Mouse (Mus musculus) CH12.LX (cell line): ENCODE data around the gene Gm4869. TPM values are rescaled to one million over a fixed set of nuclear protein-coding genes. Genes with fewer than 3 reads are reported as not detected.

ENCODE experiments used
- DNase-seq: peaks from one replicate; pipeline ENCODE4 v3.0.0-alpha.2; 2013; ENCODE audit errors: extremely low read depth
- H3K27ac ChIP-seq: 2 replicates; pipeline ENCODE4 v1.5.1; 2012; ENCODE audit warnings: low read depth, mild to moderate bottlenecking, control low read depth, moderate library complexity; ENCODE audit not compliant: insufficient read depth
- H3K27me3 ChIP-seq: replicated peaks from 2 replicates; pipeline ENCODE3; 2012; ENCODE audit warnings: inconsistent platforms
- H3K36me3 ChIP-seq, 2 experiments: replicated peaks in 1 of 2; 2 replicates each; pipeline versions ENCODE3 to v1.6.1; 2012; ENCODE audit warnings: inconsistent platforms in 1 of 2, low read length in 1 of 2, mild to moderate bottlenecking in 1 of 2, mixed read lengths in 1 of 2, moderate library complexity in 1 of 2; ENCODE audit not compliant: control insufficient read depth in 1 of 2, insufficient read depth in 1 of 2
- H3K4me1 ChIP-seq, 2 experiments: 2 replicates each; pipeline ENCODE4 v1.6.1; 2012; ENCODE audit warnings: inconsistent platforms in 1 of 2, moderate library complexity in 1 of 2; ENCODE audit not compliant: insufficient read depth in 2 of 2, control insufficient read depth in 1 of 2
- H3K4me2 ChIP-seq: 2 replicates; pipeline ENCODE4 v1.6.1; 2012; ENCODE audit warnings: low read depth, mild to moderate bottlenecking, control low read depth; ENCODE audit not compliant: poor library complexity, insufficient read depth, severe bottlenecking
- H3K4me3 ChIP-seq, 3 experiments: fragments of 150-350 bp in 1 of 3; sonication (generic) in 1 of 3; replicated peaks in 1 of 3; 2 replicates each; pipeline versions ENCODE3 to v1.5.1; 2011 to 2012; ENCODE audit warnings: low read depth in 2 of 3, low read length in 2 of 3, mild to moderate bottlenecking in 2 of 3, moderate library complexity in 2 of 3, control low read depth in 1 of 3, improper control_type of control experiment in 1 of 3, inconsistent platforms in 1 of 3, mixed read lengths in 1 of 3; ENCODE audit not compliant: poor library complexity in 1 of 3
- H3K79me2 ChIP-seq: replicated peaks from 2 replicates; pipeline ENCODE4 v1.6.1; 2012; ENCODE audit warnings: mild to moderate bottlenecking, moderate library complexity; ENCODE audit not compliant: control insufficient read depth, poor library complexity, insufficient read depth, severe bottlenecking; ENCODE audit errors: extremely low read depth
- H3K9ac ChIP-seq: 2 replicates; pipeline ENCODE4 v1.6.1; 2012; ENCODE audit warnings: low read depth, mild to moderate bottlenecking, control low read depth, moderate library complexity; ENCODE audit not compliant: insufficient read depth
- H3K9me3 ChIP-seq: replicated peaks from 2 replicates; pipeline ENCODE3; 2012; ENCODE audit warnings: low read length, inconsistent platforms, mixed read lengths
- BHLHE40 ChIP-seq: IDR thresholded peaks from 2 replicates; pipeline ENCODE4 v1.6.1; 2011; ENCODE audit warnings: mild to moderate bottlenecking, low read depth, low read length, improper control_type of control experiment
- CHD2 ChIP-seq: IDR thresholded peaks from 2 replicates; pipeline ENCODE4 v1.6.1; 2011; ENCODE audit warnings: low read length, improper control_type of control experiment
- CTCF ChIP-seq, 2 experiments: IDR thresholded peaks in 1 of 2; conservative IDR thresholded peaks in 1 of 2; 2 replicates each; pipeline ENCODE4 v1.5.1; 2011 to 2012; ENCODE audit warnings: low read depth in 2 of 2, low read length in 2 of 2, improper control_type of control experiment in 1 of 2, inconsistent platforms in 1 of 2, mild to moderate bottlenecking in 1 of 2, moderate library complexity in 1 of 2
- E2F4 ChIP-seq: IDR thresholded peaks from 2 replicates; pipeline ENCODE4 v1.6.1; 2011; ENCODE audit warnings: low read depth, low read length, improper control_type of control experiment; ENCODE audit not compliant: insufficient replicate concordance
- ELF1 ChIP-seq: IDR thresholded peaks from 2 replicates; pipeline ENCODE4 v1.6.1; 2014; ENCODE audit warnings: low read depth, mild to moderate bottlenecking, inconsistent platforms, low read length, improper control_type of control experiment
- EP300 ChIP-seq: IDR thresholded peaks from 2 replicates; pipeline ENCODE4 v1.6.1; 2011; ENCODE audit warnings: low read length, improper control_type of control experiment
- JUN ChIP-seq: IDR thresholded peaks from 2 replicates; pipeline ENCODE4 v1.6.1; 2011; ENCODE audit warnings: low read depth, mild to moderate bottlenecking, low read length, improper control_type of control experiment, moderate library complexity; ENCODE audit not compliant: insufficient read depth
- JUND ChIP-seq: conservative IDR thresholded peaks from 2 replicates; pipeline ENCODE4 v1.6.1; 2011; ENCODE audit warnings: low read depth, low read length, improper control_type of control experiment
- KAT2A ChIP-seq: IDR thresholded peaks from 2 replicates; pipeline ENCODE4 v1.6.1; 2012; ENCODE audit warnings: low read length, improper control_type of control experiment, inconsistent platforms; ENCODE audit not compliant: insufficient replicate concordance
- MAX ChIP-seq: IDR thresholded peaks from 2 replicates; pipeline ENCODE4 v1.6.1; 2011; ENCODE audit warnings: low read length, improper control_type of control experiment
- MAZ ChIP-seq: IDR thresholded peaks from 2 replicates; pipeline ENCODE4 v1.6.1; 2012; ENCODE audit warnings: low read depth, mild to moderate bottlenecking, inconsistent platforms, low read length, improper control_type of control experiment, moderate library complexity
- MYC ChIP-seq: IDR thresholded peaks from 2 replicates; pipeline ENCODE4 v1.6.1; 2011; ENCODE audit warnings: low read depth, mild to moderate bottlenecking, improper control_type of control experiment, low read length
- NELFE ChIP-seq: IDR thresholded peaks from 2 replicates; pipeline ENCODE4 v1.6.1; 2011; ENCODE audit warnings: low read depth, low read length, improper control_type of control experiment
- NRF1 ChIP-seq: IDR thresholded peaks from 2 replicates; pipeline ENCODE4 v1.6.1; 2014; ENCODE audit warnings: low read depth, mild to moderate bottlenecking, inconsistent platforms, low read length, improper control_type of control experiment, moderate library complexity
- PAX5 ChIP-seq: IDR thresholded peaks from 2 replicates; pipeline ENCODE4 v1.6.1; 2012; ENCODE audit warnings: low read length, inconsistent platforms, mixed read lengths
- POLR2AphosphoS2 ChIP-seq: IDR thresholded peaks from 2 replicates; pipeline ENCODE4 v1.6.1; 2011; ENCODE audit warnings: low read depth, low read length, improper control_type of control experiment
- RAD21 ChIP-seq: IDR thresholded peaks from 2 replicates; pipeline ENCODE4 v1.6.1; 2011; ENCODE audit warnings: low read depth, mild to moderate bottlenecking, low read length, improper control_type of control experiment, moderate library complexity
- RCOR1 ChIP-seq: conservative IDR thresholded peaks from 2 replicates; pipeline ENCODE4 v1.6.1; 2012; ENCODE audit warnings: low read depth, mild to moderate bottlenecking, inconsistent platforms, low read length, improper control_type of control experiment
- SIN3A ChIP-seq: IDR thresholded peaks from 2 replicates; pipeline ENCODE4 v1.6.1; 2012; ENCODE audit warnings: low read length, improper control_type of control experiment, inconsistent platforms
- SMC3 ChIP-seq: IDR thresholded peaks from 2 replicates; pipeline ENCODE4 v1.6.1; 2011; ENCODE audit warnings: low read depth, low read length, improper control_type of control experiment
- TBP ChIP-seq: conservative IDR thresholded peaks from 2 replicates; pipeline ENCODE4 v1.6.1; 2011; ENCODE audit warnings: low read depth, low read length, improper control_type of control experiment
- TCF12 ChIP-seq: IDR thresholded peaks from 2 replicates; pipeline ENCODE4 v1.6.1; 2014; ENCODE audit warnings: low read depth, mild to moderate bottlenecking, inconsistent platforms, low read length, improper control_type of control experiment
- UBTF ChIP-seq: IDR thresholded peaks from 2 replicates; pipeline ENCODE4 v1.6.1; 2012; ENCODE audit warnings: low read depth, mild to moderate bottlenecking, inconsistent platforms, low read length, improper control_type of control experiment, moderate library complexity
- USF1 ChIP-seq: IDR thresholded peaks from 2 replicates; pipeline ENCODE4 v1.6.1; 2014; ENCODE audit warnings: low read depth, mild to moderate bottlenecking, inconsistent platforms, low read length, improper control_type of control experiment
- ZC3H11A ChIP-seq: IDR thresholded peaks from 2 replicates; pipeline ENCODE4 v1.6.1; 2012; ENCODE audit warnings: low read depth, mild to moderate bottlenecking, inconsistent platforms, low read length, improper control_type of control experiment
- dilution Hi-C: fragments of 300-500 bp; cut with MboI; formaldehyde crosslinking; loops from 2 replicates; pipeline ENCODE4 v1.14.3; 2020; ENCODE audit warnings: low sequenced_read_pairs; ENCODE audit not compliant: extremely low pct_unique_long_range_greater_than_20kb, extremely low pct_ligation_motif_present
- in situ Hi-C: fragments of 300-500 bp; cut with MboI; formaldehyde crosslinking; loops from 3 replicates; pipeline ENCODE4 v1.14.3; 2019; ENCODE audit warnings: low sequenced_read_pairs, low pct_ligation_motif_present, low pct_unique_long_range_greater_than_20kb, mixed read lengths
- polyA plus RNA-seq: library from polyadenylated mRNA; unstranded; fragments of >175 nt; gene quantifications from 2 replicates; pipeline ENCODE4 v1.2.1, GENCODE M21; 2012; ENCODE audit warnings: low read depth; ENCODE audit not compliant: insufficient read length
- total RNA-seq, 2 experiments: library from RNA; depleted of rRNA; stranded (reverse); fragments of 300-350 nt in 1 of 2; fragments of >200 nt in 1 of 2; gene quantifications; 2 replicates each; pipeline ENCODE4 v1.2.3; 2012 to 2014

Gene Gm4869
- total and polyA plus RNA-seq, 3 experiments: not detected

- Histone ChIP-seq H3K4me3 (no peak overlapping the region), H3K9ac (no peak overlapping the region), H3K79me2 (no peaks in the 10 kb centered on the region), H3K4me1 (peaks cover 0 to 7% of the 10 kb centered on the region in 2 experiments; a peak in 2 of 4 replicates), H3K27ac (no peak overlapping the region), H3K36me3 (no peaks in the 10 kb centered on the region), H3K4me2 (no peak overlapping the region), H3K9me3 (no peaks in the 10 kb centered on the region), H3K27me3 (peaks cover 12% of the 10 kb centered on the region)
- TF ChIP-seq CHD2 (no peak), POLR2AphosphoS2 (no peak), PAX5 (no peak), USF1 (no peak), JUND (no peak), ELF1 (no peak), BHLHE40 (no peak), KAT2A (no peak), E2F4 (no peak), EP300 (no peak), CTCF (conservative IDR thresholded peaks at IDR 0.05 in 1 of 2, IDR thresholded peaks at IDR 0.05 in 1 of 2; ENCODE audit: low read depth in 2 of 2, low read length in 2 of 2) (no peak), JUN (no peak), RAD21 (no peak), ZC3H11A (no peak), MYC (no peak), SIN3A (no peak), MAZ (no peak), UBTF (no peak), MAX (no peak), RCOR1 (no peak)
- no peak for DNase-seq
- in situ Hi-C loops (no loop called here), dilution Hi-C loops (no loop called here)
These were observed 92.8 kb downstream of the Gm4869 start for GRCm38 (mm10) chr5:140538111-140538683.

- no peak overlapping the region for H3K4me2 ChIP-seq
- H3K4me3 ChIP-seq: no peak overlapping the region
- H3K79me2 ChIP-seq: no peaks in the 10 kb centered on the region
- H3K9ac ChIP-seq: no peak overlapping the region
- no peak overlapping the region for H3K27ac ChIP-seq
- peaks cover 0 to 7% of the 10 kb centered on the region in 2 experiments; a peak in 2 of 4 replicates for H3K4me1 ChIP-seq
- TF ChIP-seq RAD21 (peak; percentile 97), CTCF (conservative IDR thresholded peaks at IDR 0.05 in 1 of 2, IDR thresholded peaks at IDR 0.05 in 1 of 2; ENCODE audit: low read depth in 2 of 2, low read length in 2 of 2) (peak; percentile 79 to 93), NELFE (peak; percentile 54; the same call in 1 of the 2 replicates), NRF1 (peak; percentile 31; the same call in 1 of the 2 replicates), ZC3H11A (peak; percentile 55; the same call in 1 of the 2 replicates), EP300 (no peak), TBP (no peak), SMC3 (peak; percentile 86), TCF12 (no peak), MAZ (no peak)
- no peaks in the 10 kb centered on the region for H3K36me3 ChIP-seq
- in situ Hi-C loops (loop anchor here (5.0 to 10.0 kb wide), 2 partner anchors 77 to 205 kb away; no protein-coding TSS in a partner anchor), dilution Hi-C loops (no loop called here)
- peak; percentile 76 for DNase-seq
- H3K9me3 ChIP-seq: no peaks in the 10 kb centered on the region
- peaks cover 26% of the 10 kb centered on the region for H3K27me3 ChIP-seq
These were observed 94.7 kb downstream of the Gm4869 start for GRCm38 (mm10) chr5:140540106-140540505.
